Mouse (Mus musculus) liver, embryonic 15.5 days (tissue): Measurements from ENCODE around the gene St3gal3. TPM values are rescaled to one million over a fixed set of nuclear protein-coding genes. Genes with fewer than 3 reads are reported as not detected.

ENCODE experiments used
- ATAC-seq: fragments of 200-750 bp; cut with Nextera tagmentation; 2 replicates; pipeline ENCODE4 v1.8.0; 2017; ENCODE audit warnings: moderate number of reproducible peaks, mild to moderate bottlenecking, moderate library complexity; ENCODE audit not compliant: insufficient read depth
- H3K27ac ChIP-seq: fragments of 300-500 bp; sonication (generic); replicated peaks from 2 replicates; pipeline ENCODE4 v1.5.1; 2015; ENCODE audit warnings: mild to moderate bottlenecking, inconsistent platforms
- H3K27me3 ChIP-seq: fragments of 300-500 bp; sonication (generic); 2 replicates; pipeline ENCODE4 v1.6.1; 2015; ENCODE audit warnings: mild to moderate bottlenecking, inconsistent platforms
- H3K36me3 ChIP-seq: fragments of 300-500 bp; sonication (generic); replicated peaks from 2 replicates; pipeline ENCODE4 v1.6.1; 2015; ENCODE audit warnings: moderate library complexity, mild to moderate bottlenecking, inconsistent platforms
- H3K4me1 ChIP-seq: fragments of 300-500 bp; sonication (generic); replicated peaks from 2 replicates; pipeline ENCODE4 v1.6.1; 2015; ENCODE audit warnings: inconsistent platforms
- H3K4me2 ChIP-seq: fragments of 300-500 bp; sonication (generic); 2 replicates; pipeline ENCODE4 v1.6.1; 2015; ENCODE audit warnings: moderate library complexity, mild to moderate bottlenecking, inconsistent platforms
- H3K4me3 ChIP-seq: fragments of 300-500 bp; sonication (generic); replicated peaks from 2 replicates; pipeline ENCODE4 v1.5.1; 2015; ENCODE audit warnings: mild to moderate bottlenecking, inconsistent platforms
- H3K9ac ChIP-seq: fragments of 300-500 bp; sonication (generic); 2 replicates; pipeline ENCODE4 v1.6.1; 2015; ENCODE audit warnings: moderate library complexity, mild to moderate bottlenecking, inconsistent platforms
- H3K9me3 ChIP-seq: fragments of 300-500 bp; sonication (generic); replicated peaks from 2 replicates; pipeline ENCODE4 v1.6.1; 2016; ENCODE audit warnings: inconsistent platforms
- WGBS: fragments of 180-500 bp; shearing (Covaris S2); methylation state at CpG from one replicate; pipeline ENCODE4 v1.1.7; 2015; ENCODE audit warnings: mixed read lengths; ENCODE audit not compliant: insufficient replicate concordance; 5-methylcytosine and 5-hydroxymethylcytosine counted together
- polyA plus RNA-seq: library from polyadenylated mRNA; unstranded; fragments of >200 nt; fragmentation: Nextera tagmentation; extraction: Ambion mirVana; gene quantifications from 2 replicates; pipeline ENCODE4 v1.2.1, GENCODE M21; 2015

St3gal3 gene
- polyA plus RNA-seq, 1 experiment from 2014 or later, result 2.0 TPM

DNA sequence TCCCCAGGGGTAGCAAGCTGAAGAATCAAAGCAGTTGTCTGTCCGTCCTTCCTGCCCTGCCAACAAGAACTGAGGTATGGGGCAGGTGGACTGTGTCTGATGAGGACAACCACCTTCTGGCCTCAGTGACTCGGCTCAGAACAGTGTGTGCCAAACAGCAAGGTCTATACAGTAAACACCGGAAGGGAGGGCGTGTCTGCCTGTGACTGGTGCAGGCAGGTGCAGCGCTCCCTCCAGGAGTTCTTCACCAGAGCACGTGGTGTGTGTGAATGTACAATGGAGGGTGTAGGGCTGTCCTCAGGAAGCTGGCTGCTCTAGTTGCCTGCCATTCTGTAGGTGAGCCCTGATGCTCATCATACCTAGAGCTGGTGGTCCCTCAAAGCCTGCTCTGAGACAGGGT, 80.8 kb downstream of the St3gal3 start:
- Histone ChIP-seq H3K27ac (no peak overlapping the region), H3K27me3 (no peaks in the 10 kb centered on the region), H3K4me1 (no peaks in the 10 kb centered on the region), H3K4me3 (no peak overlapping the region), H3K9me3 (no peaks in the 10 kb centered on the region), H3K4me2 (no peak overlapping the region), H3K9ac (no peak overlapping the region), H3K36me3 (no peaks in the 10 kb centered on the region)
- no peak for ATAC-seq
- WGBS, result 77% methylated on average over 6 of the region's 6 CpGs

DNA sequence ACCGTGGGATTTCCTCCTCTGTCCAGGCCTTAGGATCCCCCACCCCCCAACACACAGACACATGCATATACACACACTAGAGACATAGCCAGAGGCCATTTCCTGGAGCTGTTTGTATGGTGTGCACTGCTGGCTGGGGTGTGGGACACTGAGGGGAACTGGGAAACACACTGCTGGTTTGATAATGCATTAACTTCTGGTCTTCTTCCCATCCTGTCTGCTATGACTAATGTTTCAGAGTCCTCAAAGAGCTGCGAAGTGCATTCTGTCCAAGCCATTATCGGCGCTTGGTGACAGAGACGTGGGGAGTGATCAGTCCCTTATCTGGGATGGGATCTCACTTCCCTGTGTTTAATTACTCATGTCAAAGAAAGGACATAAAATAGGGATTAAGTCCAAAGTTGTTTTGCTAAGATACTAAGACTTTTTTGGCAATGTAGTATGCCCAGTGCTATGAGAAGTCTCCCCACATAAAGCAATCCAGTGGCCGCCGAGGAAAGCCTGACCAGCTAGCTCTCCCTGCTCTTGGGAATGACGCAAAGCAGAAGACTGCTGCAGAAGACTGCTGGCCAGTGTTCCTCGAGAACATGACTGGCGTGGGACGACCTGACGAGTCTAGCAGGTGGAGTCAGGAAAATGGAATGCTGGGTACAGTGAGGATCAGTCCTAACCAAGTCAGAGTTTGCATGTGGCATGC, 85.0 kb downstream of the St3gal3 start:
- H3K9ac ChIP-seq, result no peak overlapping the region

DNA sequence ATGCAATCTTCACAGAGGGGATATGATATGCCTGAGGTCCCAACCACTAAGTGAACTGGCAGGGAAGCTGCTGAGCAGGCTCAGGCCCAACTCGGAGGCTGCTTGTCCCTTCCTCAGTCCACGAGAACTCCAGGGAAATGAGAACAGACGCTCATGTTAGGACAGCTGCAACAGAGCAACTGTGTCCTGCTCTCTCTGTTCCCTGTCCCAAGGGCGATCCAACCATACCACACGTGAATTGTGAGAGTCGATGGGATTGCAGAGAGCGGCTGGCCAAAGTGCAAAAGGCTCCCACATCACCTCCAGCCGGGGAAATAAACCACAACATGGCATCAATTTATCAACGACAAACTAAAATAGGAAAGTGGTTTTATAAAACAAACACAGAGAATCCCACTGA, 90.2 kb downstream of the St3gal3 start:
- no peak for ATAC-seq
- 64% methylated on average over 9 of the region's 9 CpGs for WGBS
- Histone ChIP-seq H3K4me3 (no peak overlapping the region), H3K9me3 (no peaks in the 10 kb centered on the region), H3K4me2 (no peak overlapping the region), H3K4me1 (peaks cover 6% of the 10 kb centered on the region; the same call in 1 of the 2 replicates), H3K9ac (no peak overlapping the region), H3K27ac (no peak overlapping the region), H3K27me3 (no peaks in the 10 kb centered on the region), H3K36me3 (no peaks in the 10 kb centered on the region)

More for the DNA sequence above, 85.0 kb downstream of the St3gal3 start:
- Histone ChIP-seq H3K27ac (no peak overlapping the region), H3K36me3 (no peaks in the 10 kb centered on the region), H3K27me3 (no peaks in the 10 kb centered on the region), H3K4me2 (no peak overlapping the region), H3K4me3 (no peak overlapping the region), H3K9me3 (no peaks in the 10 kb centered on the region), H3K4me1 (peaks cover 6% of the 10 kb centered on the region; the same call in 1 of the 2 replicates)
- ATAC-seq, result peak; percentile 52
- WGBS, result 46% methylated on average over 12 of the region's 12 CpGs

DNA sequence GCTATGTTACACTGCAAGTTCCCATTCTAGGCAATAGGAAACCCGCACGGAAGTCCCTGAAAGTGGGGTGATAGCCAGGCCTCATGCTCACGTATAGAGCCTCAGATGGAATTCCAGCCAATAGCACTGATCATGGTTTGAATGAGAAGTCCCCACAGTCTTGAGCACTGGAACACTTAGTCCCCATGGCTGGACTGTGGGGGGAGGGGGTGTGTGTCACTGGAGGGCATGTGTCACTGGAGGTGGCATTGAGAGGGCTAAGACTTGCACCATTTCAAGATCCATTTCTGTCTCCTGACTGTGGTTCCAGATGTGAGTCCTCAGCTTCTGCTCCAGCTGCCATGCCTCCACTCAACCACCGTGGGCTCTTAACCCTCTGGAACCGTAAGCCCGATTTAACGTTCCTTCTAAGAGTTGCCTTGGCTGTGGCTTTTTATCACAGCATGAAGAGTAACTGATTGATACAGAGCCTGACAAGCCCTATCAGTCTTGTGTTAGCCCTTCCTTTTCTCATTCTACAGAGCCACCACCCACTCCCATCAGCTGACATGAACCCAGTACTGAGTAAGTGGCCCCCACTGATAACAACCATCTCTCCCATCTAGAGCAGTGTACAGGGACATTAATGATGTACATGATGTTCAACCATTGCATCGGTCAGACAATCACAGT, 91.2 kb downstream of the St3gal3 start:
- Histone ChIP-seq H3K4me3 (no peak overlapping the region), H3K27ac (no peak overlapping the region), H3K4me1 (peaks cover 6% of the 10 kb centered on the region; the same call in 1 of the 2 replicates), H3K36me3 (no peaks in the 10 kb centered on the region), H3K9me3 (no peaks in the 10 kb centered on the region), H3K27me3 (no peaks in the 10 kb centered on the region), H3K9ac (no peak overlapping the region), H3K4me2 (no peak overlapping the region)
- ATAC-seq, result no peak
- 52% methylated on average over 8 of the region's 8 CpGs for WGBS

DNA sequence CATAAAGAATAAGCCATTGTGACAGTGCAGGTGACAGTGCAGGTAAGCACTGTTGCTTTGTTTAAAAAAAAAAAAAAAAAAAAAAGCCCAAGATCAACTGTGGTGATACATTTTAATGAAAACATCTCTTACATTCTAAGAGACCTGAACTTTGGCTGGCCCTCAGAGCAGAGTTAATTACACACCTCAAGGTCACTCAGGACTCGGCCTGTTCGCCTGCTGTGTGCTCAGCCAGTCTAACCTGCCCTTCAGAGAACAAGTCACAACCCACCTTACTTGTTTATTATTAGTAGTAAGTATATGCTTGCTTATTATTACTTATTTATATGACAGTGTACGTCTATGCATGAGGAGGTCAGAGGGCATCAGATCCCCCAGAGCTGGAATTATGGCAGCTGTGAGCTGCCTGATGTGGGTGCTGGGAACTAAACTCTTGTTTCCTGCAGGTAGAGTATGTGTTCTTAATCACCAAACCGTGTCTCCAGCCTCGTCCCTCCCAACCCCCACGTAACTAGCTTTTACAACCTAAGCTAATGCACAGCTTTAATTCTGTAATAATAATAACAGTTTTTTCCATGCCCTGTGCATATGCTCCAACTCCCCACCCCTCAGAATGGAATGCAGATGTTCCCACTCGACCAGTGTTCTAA, 91.9 kb downstream of the St3gal3 start:
- Histone ChIP-seq H3K36me3 (no peaks in the 10 kb centered on the region), H3K27ac (no peak overlapping the region), H3K27me3 (no peaks in the 10 kb centered on the region), H3K9ac (no peak overlapping the region), H3K4me2 (no peak overlapping the region), H3K9me3 (no peaks in the 10 kb centered on the region), H3K4me1 (peaks cover 6% of the 10 kb centered on the region; the same call in 1 of the 2 replicates), H3K4me3 (no peak overlapping the region)
- WGBS, result 59% methylated on average over 7 of the region's 7 CpGs
- ATAC-seq, result no peak

DNA sequence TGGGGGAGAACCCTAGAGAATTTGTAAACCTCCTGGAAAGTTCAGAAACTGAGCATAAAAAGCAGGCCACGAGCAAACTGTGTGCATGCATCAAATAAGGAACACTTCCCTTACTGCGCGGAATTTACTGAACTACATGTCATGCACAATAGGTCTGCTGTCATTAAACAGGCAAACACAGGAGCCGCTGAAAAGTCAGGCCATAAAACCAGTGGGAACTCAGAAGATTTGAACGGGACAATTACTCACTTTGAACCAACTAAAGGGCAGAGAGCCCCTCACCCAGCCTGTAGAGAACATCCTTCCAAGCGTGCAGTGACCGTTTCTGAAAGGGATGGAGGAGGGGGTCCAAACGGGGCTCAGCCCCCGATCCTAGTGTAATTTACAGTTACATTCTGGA, 93.6 kb downstream of the St3gal3 start:
- ATAC-seq, result no peak
- Histone ChIP-seq H3K4me2 (no peak overlapping the region), H3K4me1 (peaks cover 6% of the 10 kb centered on the region; the same call in 1 of the 2 replicates), H3K36me3 (no peaks in the 10 kb centered on the region), H3K9ac (no peak overlapping the region), H3K27me3 (no peaks in the 10 kb centered on the region), H3K4me3 (no peak overlapping the region), H3K9me3 (no peaks in the 10 kb centered on the region), H3K27ac (no peak overlapping the region)
- 77% methylated on average over 9 of the region's 9 CpGs for WGBS

DNA sequence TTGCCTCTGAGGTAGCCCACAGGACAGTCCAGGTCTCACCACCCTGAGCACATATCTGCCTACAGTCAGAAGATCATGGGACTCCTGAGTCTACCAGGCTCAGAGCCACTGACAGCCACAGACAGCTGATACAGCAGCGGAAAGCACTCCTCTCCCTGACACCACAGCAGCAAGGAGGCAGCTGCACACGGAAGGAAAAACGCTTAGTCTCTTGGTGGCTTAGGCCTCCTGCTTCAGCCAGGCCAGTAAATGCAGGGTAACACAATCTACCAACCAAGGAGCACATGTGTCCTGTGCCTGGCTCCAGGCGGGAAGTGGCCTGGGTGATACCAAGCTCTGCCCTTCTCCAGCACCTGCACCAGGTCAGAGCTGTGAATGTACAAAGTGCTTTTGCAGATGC, 94.1 kb downstream of the St3gal3 start:
- Histone ChIP-seq H3K4me1 (peaks cover 6% of the 10 kb centered on the region; the same call in 1 of the 2 replicates), H3K27me3 (no peaks in the 10 kb centered on the region), H3K9me3 (no peaks in the 10 kb centered on the region), H3K36me3 (no peaks in the 10 kb centered on the region), H3K4me3 (no peak overlapping the region), H3K27ac (no peak overlapping the region), H3K9ac (no peak overlapping the region), H3K4me2 (no peak overlapping the region)
- no peak; the same call in 1 of the 2 replicates for ATAC-seq
- 64% methylated on average over 4 of the region's 4 CpGs for WGBS

DNA sequence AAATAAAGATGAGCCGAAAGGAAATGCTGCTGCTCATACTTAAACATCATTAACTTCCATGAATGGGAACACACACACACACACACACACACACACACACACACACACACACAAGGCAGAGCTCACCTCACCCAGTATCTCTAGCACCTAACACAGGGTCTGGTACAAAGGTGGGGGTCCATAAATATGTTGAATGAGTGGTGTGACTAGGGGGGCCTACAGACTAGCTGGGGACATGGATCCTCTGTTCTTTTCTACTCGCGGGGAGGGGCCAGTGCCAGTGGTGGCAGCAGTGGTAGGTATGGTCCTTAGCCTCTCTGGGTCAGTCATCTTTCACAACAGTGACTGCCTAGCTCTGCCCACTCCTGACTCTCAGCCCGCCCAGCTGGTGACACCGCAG, 94.8 kb downstream of the St3gal3 start:
- H3K27me3 ChIP-seq, result no peaks in the 10 kb centered on the region
- H3K36me3 ChIP-seq, result no peaks in the 10 kb centered on the region
- H3K9me3 ChIP-seq, result no peaks in the 10 kb centered on the region
- H3K4me2 ChIP-seq, result no peak overlapping the region
- H3K4me3 ChIP-seq, result no peak overlapping the region
- no peak overlapping the region for H3K27ac ChIP-seq
- H3K9ac ChIP-seq, result no peak overlapping the region
- H3K4me1 ChIP-seq, result peaks cover 2% of the 10 kb centered on the region; the same call in 1 of the 2 replicates
- ATAC-seq, result no peak
- 85% methylated on average over 5 of the region's 5 CpGs for WGBS

DNA sequence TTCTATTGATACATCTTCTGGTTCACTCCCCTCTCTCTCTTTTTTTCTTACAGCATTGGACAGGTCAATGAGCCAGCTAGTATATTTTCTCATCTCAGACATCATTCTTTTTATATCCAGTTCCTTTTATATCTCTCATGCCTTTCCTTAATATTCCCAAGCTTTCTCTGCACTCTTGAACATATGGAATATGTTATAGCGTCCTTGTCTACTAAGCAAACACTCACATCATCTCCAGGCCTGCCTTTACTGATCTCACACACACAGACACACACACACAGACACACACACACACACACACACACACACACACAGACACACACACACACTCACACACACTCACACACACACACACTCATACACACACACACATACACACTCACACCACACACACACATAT, 96.7 kb downstream of the St3gal3 start:
- Histone ChIP-seq H3K4me1 (no peaks in the 10 kb centered on the region), H3K9me3 (no peaks in the 10 kb centered on the region), H3K27me3 (no peaks in the 10 kb centered on the region), H3K4me3 (no peak overlapping the region), H3K36me3 (no peaks in the 10 kb centered on the region), H3K4me2 (no peak overlapping the region), H3K9ac (no peak overlapping the region), H3K27ac (no peak overlapping the region)
- no peak for ATAC-seq
- WGBS, result 46% methylated on average over 1 of the region's 1 CpGs

DNA sequence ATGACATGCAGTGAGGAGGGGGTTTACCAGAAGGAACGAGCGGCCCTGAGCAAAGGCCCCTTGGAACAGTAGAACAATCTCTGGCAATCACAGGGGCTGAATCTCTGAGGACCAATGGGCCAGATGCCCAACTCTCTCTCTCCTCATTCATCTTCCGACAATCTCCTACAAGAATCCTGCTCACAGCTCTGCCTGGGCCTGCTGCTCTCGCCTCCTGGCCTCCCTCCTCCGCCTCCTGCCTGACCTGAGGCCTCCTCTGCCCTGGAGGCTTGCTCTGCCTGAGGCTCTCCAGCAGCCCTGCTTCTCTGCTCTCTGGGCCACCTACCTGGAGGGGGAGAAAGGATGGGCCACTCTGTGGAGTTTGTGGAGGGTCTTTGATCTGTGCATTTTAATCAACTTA, 97.3 kb downstream of the St3gal3 start:
- Histone ChIP-seq H3K9ac (no peak overlapping the region), H3K36me3 (no peaks in the 10 kb centered on the region), H3K27me3 (no peaks in the 10 kb centered on the region), H3K4me3 (no peak overlapping the region), H3K9me3 (no peaks in the 10 kb centered on the region), H3K27ac (no peak overlapping the region), H3K4me1 (no peaks in the 10 kb centered on the region), H3K4me2 (no peak overlapping the region)
- no peak for ATAC-seq
- 79% methylated on average over 5 of the region's 5 CpGs for WGBS

DNA sequence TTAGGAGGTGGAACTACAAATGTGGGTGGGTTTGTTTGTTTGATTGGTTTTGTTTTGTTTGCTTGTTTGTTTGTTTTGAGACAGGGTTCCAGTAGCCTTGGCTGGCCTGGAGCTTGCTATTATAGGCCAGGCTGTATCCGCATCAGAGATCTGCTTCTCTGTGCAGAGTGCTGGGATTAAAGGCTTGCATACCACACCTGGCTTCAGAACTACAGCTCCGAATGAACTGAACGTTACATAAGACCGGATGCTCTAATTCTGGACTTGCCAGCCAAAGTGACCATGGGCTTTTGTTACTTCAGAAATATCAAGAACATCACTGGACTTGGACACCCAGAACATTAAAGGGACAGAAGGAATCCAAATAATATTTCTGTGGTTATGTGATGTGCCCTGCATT, 98.2 kb downstream of the St3gal3 start:
- no peaks in the 10 kb centered on the region for H3K27me3 ChIP-seq
- no peaks in the 10 kb centered on the region for H3K4me1 ChIP-seq
- H3K9me3 ChIP-seq, result no peaks in the 10 kb centered on the region
- ATAC-seq, result no peak
- 81% methylated on average over 4 of the region's 4 CpGs for WGBS
- H3K4me3 ChIP-seq, result no peak overlapping the region
- no peak overlapping the region for H3K27ac ChIP-seq
- no peak overlapping the region for H3K9ac ChIP-seq
- H3K4me2 ChIP-seq, result no peak overlapping the region
- no peaks in the 10 kb centered on the region for H3K36me3 ChIP-seq
